Mouse (Mus musculus) heart, embryonic 13.5 days (tissue): ENCODE data around the gene Elp5. TPM values are rescaled to one million over a fixed set of nuclear protein-coding genes. Genes with fewer than 3 reads are reported as not detected.

Source experiments
- microRNA counts: library from miRNA; unstranded; fragments of <30 nt; microRNA quantifications from one replicate; lab custom pipeline; 2016
- microRNA-seq: library from miRNA; unstranded; fragments of <30 nt; microRNA quantifications from one replicate; pipeline ENCODE4, GENCODE M21; 2016
- polyA plus RNA-seq: library from polyadenylated mRNA; unstranded; fragments of >200 nt; fragmentation: Nextera tagmentation; extraction: Ambion mirVana; gene quantifications from 2 replicates; pipeline ENCODE4 v1.2.1, GENCODE M21; 2015

The Elp5 gene
- polyA plus RNA-seq, 1 experiment from 2014 or later, result 111 TPM

MicroRNAs encoded within 50 kb of the gene (microRNA counts, 519-probe panel; counts per million panel counts)
- microRNA mmu-miR-324-3p (lab: Ali Mortazavi, UCI), result 209 counts per million, percentile 61 among the panel's probes with 10 or more counts
- microRNA mmu-miR-324-5p (lab: Ali Mortazavi, UCI), result 4,226 counts per million, percentile 77 among the panel's probes with 10 or more counts

Small RNA genes within 50 kb of the gene (microRNA-seq; reads per million reads assigned to microRNA genes)
- gene Gm44349, result not detected
- 2,690 reads per million, percentile 87 among the genes with 10 or more reads in this experiment for gene Mir324

Other genes starting within 250 kb of the Elp5 start
- gene Polr2a, start 223.9 kb downstream of the Elp5 start, polyA plus RNA-seq, result 16.1 and 19.1 TPM in 2 replicates
- gene Slc35g3, start 220.5 kb downstream of the Elp5 start, polyA plus RNA-seq, result 0.19 and 0.51 TPM in 2 replicates
- 2.7 and 3.1 TPM in 2 replicates for gene Zbtb4, start 216.6 kb downstream of the Elp5 start, polyA plus RNA-seq
- gene Chrnb1, start 186.6 kb downstream of the Elp5 start, polyA plus RNA-seq, result 6.8 and 7.9 TPM in 2 replicates
- gene Fgf11, start 180.7 kb downstream of the Elp5 start, polyA plus RNA-seq, result 2.0 and 2.3 TPM in 2 replicates
- 1.8 and 1.9 TPM in 2 replicates for gene Tmem102, start 176.9 kb downstream of the Elp5 start, polyA plus RNA-seq
- not detected in 2 replicates for gene Gm39566, start 167.2 kb downstream of the Elp5 start, polyA plus RNA-seq
- gene Spem2, start 164.1 kb downstream of the Elp5 start, polyA plus RNA-seq, result not detected in 2 replicates
- gene Spem1, start 160.3 kb downstream of the Elp5 start, polyA plus RNA-seq, result not detected in 2 replicates
- gene Nlgn2, start 144.7 kb downstream of the Elp5 start, polyA plus RNA-seq, result 2.0 and 2.4 TPM in 2 replicates
- gene Tmem256, start 144.0 kb downstream of the Elp5 start, polyA plus RNA-seq, result 330 and 361 TPM in 2 replicates
- 75.4 and 76.2 TPM in 2 replicates for gene Plscr3, start 136.1 kb downstream of the Elp5 start, polyA plus RNA-seq
- 0.38 and 0.56 TPM in 2 replicates for gene Tnk1, start 123.8 kb downstream of the Elp5 start, polyA plus RNA-seq
- gene Tmem95, start 104.5 kb downstream of the Elp5 start, polyA plus RNA-seq, result not detected in 2 replicates
- 3.9 TPM in 2 replicates for gene Kctd11, start 101.1 kb downstream of the Elp5 start, polyA plus RNA-seq
- gene Acap1, start 87.0 kb downstream of the Elp5 start, polyA plus RNA-seq, result 7.0 and 8.2 TPM in 2 replicates
- 4.0 and 4.1 TPM in 2 replicates for gene 2810408A11Rik, start 81.5 kb downstream of the Elp5 start, polyA plus RNA-seq
- gene Neurl4, start 81.4 kb downstream of the Elp5 start, polyA plus RNA-seq, result 7.8 and 8.1 TPM in 2 replicates
- 45.0 and 52.2 TPM in 2 replicates for gene Gps2, start 68.6 kb downstream of the Elp5 start, polyA plus RNA-seq
- gene Eif5a, start 60.6 kb downstream of the Elp5 start, polyA plus RNA-seq, result 1,157 and 1,215 TPM in 2 replicates
- gene Ybx2, start 46.7 kb downstream of the Elp5 start, polyA plus RNA-seq, result 3.1 TPM in 2 replicates
- gene Slc2a4, start 34.3 kb downstream of the Elp5 start, polyA plus RNA-seq, result 25.8 and 30.3 TPM in 2 replicates
- gene Cldn7, start 17.7 kb downstream of the Elp5 start, polyA plus RNA-seq, result 6.3 and 7.4 TPM in 2 replicates
- gene Ctdnep1, start 1.4 kb downstream of the Elp5 start, polyA plus RNA-seq, result 21.0 and 21.1 TPM in 2 replicates
- gene Gabarap, start 8.6 kb upstream of the Elp5 start, polyA plus RNA-seq, result 456 and 466 TPM in 2 replicates
- 43.8 and 47.9 TPM in 2 replicates for gene Phf23, start 13.3 kb upstream of the Elp5 start, polyA plus RNA-seq
- 20.7 and 22.0 TPM in 2 replicates for gene Dvl2, start 18.1 kb upstream of the Elp5 start, polyA plus RNA-seq
- gene Acadvl, start 32.9 kb upstream of the Elp5 start, polyA plus RNA-seq, result 131 and 140 TPM in 2 replicates
- gene Dlg4, start 34.4 kb upstream of the Elp5 start, polyA plus RNA-seq, result 4.7 and 5.1 TPM in 2 replicates
- gene Asgr1, start 71.6 kb upstream of the Elp5 start, polyA plus RNA-seq, result 0.24 TPM in 1 of 2 replicates, not detected in the other
- gene Asgr2, start 110.1 kb upstream of the Elp5 start, polyA plus RNA-seq, result 0.18 TPM in 1 of 2 replicates, not detected in the other
- 0.53 and 0.67 TPM in 2 replicates for gene Mgl2, start 147.8 kb upstream of the Elp5 start, polyA plus RNA-seq
- gene Clec10a, start 173.7 kb upstream of the Elp5 start, polyA plus RNA-seq, result 0.31 and 0.43 TPM in 2 replicates
- 0.28 and 0.60 TPM in 2 replicates for gene Slc16a11, start 230.2 kb upstream of the Elp5 start, polyA plus RNA-seq
- gene Slc16a13, start 238.5 kb upstream of the Elp5 start, polyA plus RNA-seq, result 5.0 and 7.1 TPM in 2 replicates
- gene Bcl6b, start 247.3 kb upstream of the Elp5 start, polyA plus RNA-seq, result 17.8 and 18.3 TPM in 2 replicates